Mouse (Mus musculus) NIH3T3 (cell line): Measurements from ENCODE around the gene Atp6v1e1.
A peak's percentile ranks its signal among the peaks of the same experiment; 100 is the strongest.
"Not testable (repeated sequence)": the region's sequence is repeated elsewhere in the genome, so short reads cannot be mapped to it uniquely, and the experiment has no call there.

Experiments
- DNase-seq: peaks from one replicate; pipeline ENCODE4 v3.0.0-alpha.2; 2012; ENCODE audit warnings: low read depth

The Atp6v1e1 gene

GRCm38 (mm10) chr6:120822307-120822928, at the start of gene Atp6v1e1:
Gene Atp6v1e1, minus strand, starts transcription at chr6:120822793.
- peak; percentile 96 for DNase-seq

GRCm38 (mm10) chr6:120871286-120871685, 48.7 kb upstream of the Atp6v1e1 start:
- DNase-seq, result no peak

GRCm38 (mm10) chr6:120868824-120869223, 46.2 kb upstream of the Atp6v1e1 start:
- peak; percentile 77 for DNase-seq

- DNase-seq, result peak; percentile 69
Observed at GRCm38 (mm10) chr6:120866051-120866814, 43.6 kb upstream of the Atp6v1e1 start.

- DNase-seq, result peak; percentile 53
Observed at GRCm38 (mm10) chr6:120860079-120860478, 37.5 kb upstream of the Atp6v1e1 start.

- no peak for DNase-seq
Observed at GRCm38 (mm10) chr6:120858217-120858711, 35.7 kb upstream of the Atp6v1e1 start.

GRCm38 (mm10) chr6:120854413-120854812, 31.8 kb upstream of the Atp6v1e1 start:
- no peak for DNase-seq

- DNase-seq, result not testable (repeated sequence)
Observed at GRCm38 (mm10) chr6:120850720-120851119, 28.1 kb upstream of the Atp6v1e1 start.

- DNase-seq, result peak; percentile 11
Observed at GRCm38 (mm10) chr6:120841754-120842153, 19.2 kb upstream of the Atp6v1e1 start.

GRCm38 (mm10) chr6:120840258-120840657, 17.7 kb upstream of the Atp6v1e1 start:
- peak; percentile 48 for DNase-seq

- DNase-seq, result peak; percentile 34
Observed at GRCm38 (mm10) chr6:120837152-120837530, 14.5 kb upstream of the Atp6v1e1 start.

- DNase-seq, result peak; percentile 58
Observed at GRCm38 (mm10) chr6:120836389-120837151, 14.0 kb upstream of the Atp6v1e1 start.

GRCm38 (mm10) chr6:120835474-120836374, 13.1 kb upstream of the Atp6v1e1 start, which contains the start of gene Bcl2l13:
Gene Bcl2l13, plus strand, starts transcription at chr6:120836212.
- DNase-seq, result peak; percentile 96

GRCm38 (mm10) chr6:120834766-120835321, 12.3 kb upstream of the Atp6v1e1 start:
- DNase-seq, result no peak

GRCm38 (mm10) chr6:120832097-120832496, 9.5 kb upstream of the Atp6v1e1 start:
- DNase-seq, result no peak

GRCm38 (mm10) chr6:120830866-120831608, 8.4 kb upstream of the Atp6v1e1 start:
- DNase-seq, result no peak

- no peak for DNase-seq
Observed at GRCm38 (mm10) chr6:120830056-120830455, 7.5 kb upstream of the Atp6v1e1 start.

- DNase-seq, result peak; percentile 20
Observed at GRCm38 (mm10) chr6:120822937-120823614, 483 bp upstream of the Atp6v1e1 start.

- DNase-seq, result no peak
Observed at GRCm38 (mm10) chr6:120821715-120822114, 878 bp downstream of the Atp6v1e1 start.

- DNase-seq, result no peak
Observed at GRCm38 (mm10) chr6:120820941-120821340, 1.7 kb downstream of the Atp6v1e1 start.
